Mouse (Mus musculus) bone marrow macrophage, adult 2 months (primary cell): ENCODE results near the gene Emp1.

Experiments
- CTCF ChIP-seq: IDR thresholded peaks from 2 replicates; pipeline ENCODE4 v1.5.1; 2012; ENCODE audit warnings: low read depth, mild to moderate bottlenecking, low read length, moderate library complexity
- POLR2A ChIP-seq: IDR thresholded peaks from 2 replicates; pipeline ENCODE4 v1.6.1; 2012; ENCODE audit warnings: mild to moderate bottlenecking, low read depth, low read length, borderline replicate concordance

DNA sequence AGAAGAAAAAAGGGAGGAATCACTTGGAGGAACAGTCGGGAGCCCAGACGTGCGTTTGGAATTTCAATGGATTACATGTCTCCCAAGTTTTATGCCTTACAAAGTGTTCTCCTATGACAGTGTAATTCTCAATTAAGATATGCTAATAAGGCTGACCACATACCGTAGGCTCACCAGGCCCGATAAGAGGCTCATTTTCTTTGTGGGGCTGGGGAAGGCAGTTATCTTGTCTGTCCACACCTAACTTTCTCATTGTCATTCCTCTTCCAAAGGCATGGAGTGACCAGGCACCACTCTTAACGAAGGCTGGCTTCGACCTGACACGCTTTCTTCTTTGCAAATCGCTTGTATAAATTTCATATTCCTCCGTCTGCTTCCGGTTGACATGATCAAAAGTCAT is 42.7 kb downstream of the Emp1 start:
- TF ChIP-seq POLR2A (no peak), CTCF (no peak)
